Mouse (Mus musculus): ENCODE results near the gene Stk10. TPM values are rescaled to one million over a fixed set of nuclear protein-coding genes. Genes with fewer than 3 reads are reported as not detected.

Stk10 gene
- polyA plus RNA-seq, 1 experiment from 2014 or later: 1.3 TPM

DNA sequence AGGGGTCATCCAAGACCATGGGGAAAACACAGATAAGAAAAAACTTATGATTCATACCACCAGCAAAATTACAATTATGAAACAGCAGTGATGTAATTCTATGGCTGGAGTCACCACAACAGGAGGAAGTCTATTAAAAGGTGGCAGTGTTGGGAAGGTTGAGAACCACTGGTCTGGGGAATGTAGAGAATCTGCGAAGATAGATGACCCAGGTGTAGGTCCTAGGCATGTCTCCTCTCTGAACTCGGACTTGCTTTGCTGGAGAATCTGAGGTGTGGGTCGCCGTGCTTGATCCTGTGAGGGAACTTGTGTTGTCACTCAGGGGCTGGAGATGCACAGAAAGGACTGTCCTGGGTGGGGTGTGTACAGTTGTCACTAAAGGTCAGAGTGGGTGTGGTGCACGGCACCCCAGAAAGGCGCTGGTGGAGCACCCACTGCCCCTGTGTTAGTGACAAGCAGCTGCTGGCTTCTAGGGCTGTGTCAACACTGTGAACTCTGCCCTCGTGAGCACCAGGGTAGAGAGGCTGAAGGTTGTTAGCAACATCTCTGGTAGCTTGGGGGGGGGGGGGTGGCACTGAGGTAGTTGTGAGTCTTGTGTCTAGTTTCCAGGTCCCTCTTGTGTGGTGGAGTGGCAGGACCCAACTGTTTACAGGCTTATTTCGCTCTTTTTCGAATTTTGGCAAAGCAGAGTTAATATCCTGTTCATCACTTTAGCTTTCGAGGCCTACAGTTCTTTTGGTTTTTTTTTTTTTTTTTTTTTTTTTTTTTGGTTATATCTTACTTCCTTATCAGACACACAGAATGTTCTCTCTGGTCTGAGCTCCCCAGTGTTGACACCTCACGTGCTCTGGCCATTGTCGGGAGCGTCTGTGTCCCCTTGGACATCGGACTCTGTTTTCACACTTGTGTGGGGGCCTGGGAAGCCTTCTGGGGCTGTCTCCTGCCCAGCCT lies 21.3 kb downstream of the Stk10 start:
- no peak for ATAC-seq
- no peak overlapping the region for H3K27ac ChIP-seq
- no peak overlapping the region for H3K4me2 ChIP-seq
- no peak overlapping the region for H3K4me3 ChIP-seq
- H3K27me3 ChIP-seq: no peaks in the 10 kb centered on the region
- no peak overlapping the region for H3K9ac ChIP-seq
- 91% methylated on average over 14 of the region's 14 CpGs for WGBS
- no peaks in the 10 kb centered on the region for H3K36me3 ChIP-seq (ENCODE audit: poor library complexity, severe bottlenecking)
- peaks cover 27% of the 10 kb centered on the region for H3K4me1 ChIP-seq
- no peaks in the 10 kb centered on the region for H3K9me3 ChIP-seq (replicated peaks)

DNA sequence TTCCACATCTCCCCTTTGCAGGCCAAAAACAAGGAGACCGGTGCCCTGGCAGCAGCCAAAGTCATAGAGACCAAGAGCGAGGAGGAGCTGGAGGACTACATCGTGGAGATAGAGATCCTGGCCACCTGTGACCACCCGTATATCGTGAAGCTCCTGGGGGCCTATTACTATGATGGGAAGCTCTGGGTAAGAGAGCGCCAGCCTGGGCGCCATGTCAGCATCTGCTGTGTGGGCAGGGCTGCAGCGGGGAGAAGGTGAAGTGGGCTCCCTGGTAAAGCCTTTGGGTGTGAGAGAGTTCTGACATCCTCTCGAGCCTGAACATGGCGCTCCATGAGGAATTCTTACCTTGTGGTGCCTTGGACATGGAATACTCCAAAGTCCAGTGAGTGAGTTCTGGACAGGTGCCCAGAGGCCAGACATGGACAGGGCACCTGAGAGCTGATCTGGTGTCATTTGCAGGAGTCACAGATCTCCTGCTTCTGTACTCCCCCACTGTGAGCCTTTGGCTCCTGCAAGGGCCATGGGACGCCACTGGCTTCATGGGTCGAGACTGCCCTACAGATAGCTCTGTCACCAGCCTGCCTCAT lies 22.1 kb downstream of the Stk10 start:
- H3K36me3 ChIP-seq (ENCODE audit: poor library complexity, severe bottlenecking): no peaks in the 10 kb centered on the region
- H3K4me3 ChIP-seq: no peak overlapping the region
- no peak overlapping the region for H3K9ac ChIP-seq
- no peak for ATAC-seq
- no peaks in the 10 kb centered on the region for H3K9me3 ChIP-seq (replicated peaks)
- H3K27ac ChIP-seq: no peak overlapping the region
- WGBS: 94% methylated on average over 12 of the region's 12 CpGs
- H3K4me2 ChIP-seq: no peak overlapping the region
- H3K27me3 ChIP-seq: no peaks in the 10 kb centered on the region
- peaks cover 19% of the 10 kb centered on the region for H3K4me1 ChIP-seq

DNA sequence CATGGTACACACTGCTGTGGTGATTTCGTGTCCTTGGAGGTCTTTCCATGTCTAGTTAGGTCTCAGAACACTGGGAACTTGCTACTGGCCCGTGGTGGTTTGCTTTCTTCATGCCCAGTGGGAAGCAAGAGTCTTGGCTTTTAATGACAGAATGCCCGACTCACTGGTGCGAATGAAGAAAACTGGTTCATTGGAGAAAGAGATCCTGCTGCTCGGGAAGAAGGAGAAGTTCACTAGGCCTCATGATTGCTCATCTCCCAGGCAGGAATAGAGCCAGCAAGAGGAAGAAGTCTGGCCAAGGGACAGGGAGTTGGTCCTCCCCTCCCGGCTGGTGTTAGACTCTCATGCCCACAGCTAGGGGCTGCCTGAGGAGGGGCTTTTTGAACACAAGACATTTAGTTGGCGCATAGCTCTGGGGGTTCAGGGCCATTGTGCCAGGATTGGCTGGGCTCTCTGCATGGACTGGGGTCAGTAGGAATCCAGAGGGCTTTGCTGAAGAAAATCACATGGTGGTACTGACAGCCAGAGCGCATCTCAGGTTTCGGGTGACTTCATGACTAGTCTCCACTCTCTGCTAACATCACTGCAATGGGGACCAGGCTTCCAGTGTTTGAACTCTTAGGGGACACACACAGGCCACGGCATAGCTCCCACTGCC lies 23.4 kb downstream of the Stk10 start:
- H3K4me1 ChIP-seq: peaks cover 16% of the 10 kb centered on the region
- H3K4me3 ChIP-seq: no peak overlapping the region
- H3K9me3 ChIP-seq (replicated peaks): no peaks in the 10 kb centered on the region
- no peak overlapping the region for H3K4me2 ChIP-seq
- H3K27ac ChIP-seq: no peak overlapping the region
- no peaks in the 10 kb centered on the region for H3K27me3 ChIP-seq
- no peak for ATAC-seq
- WGBS: 72% methylated on average over 10 of the region's 10 CpGs
- no peak overlapping the region for H3K9ac ChIP-seq
- no peaks in the 10 kb centered on the region for H3K36me3 ChIP-seq (ENCODE audit: poor library complexity, severe bottlenecking)

DNA sequence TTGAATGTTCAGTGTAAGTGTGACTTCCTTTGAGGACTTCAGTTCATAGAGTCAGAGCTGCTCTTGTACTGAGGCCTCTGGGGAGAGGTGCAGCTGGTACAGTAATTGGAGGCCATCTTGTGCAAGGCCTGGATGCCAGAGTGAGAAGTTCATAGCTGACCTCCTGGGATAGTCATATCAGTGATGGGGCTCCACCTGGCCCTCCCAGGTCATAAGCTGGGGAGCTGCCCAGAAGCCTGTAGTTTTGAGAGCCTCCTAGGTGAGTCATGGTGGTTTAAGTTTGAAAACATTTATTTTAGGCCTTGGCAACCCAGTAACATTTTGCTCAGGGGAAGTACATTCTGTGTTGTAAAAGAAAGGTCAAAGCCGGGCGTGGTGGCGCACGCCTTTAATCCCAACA lies 24.9 kb downstream of the Stk10 start:
- Histone ChIP-seq H3K4me3 (no peak overlapping the region), H3K9ac (no peak overlapping the region), H3K4me2 (no peak overlapping the region), H3K27ac (no peak overlapping the region), H3K27me3 (no peaks in the 10 kb centered on the region), H3K4me1 (peaks cover under 1% of the 10 kb centered on the region; the same call in 1 of the 2 replicates), H3K9me3 (replicated peaks) (no peaks in the 10 kb centered on the region), H3K36me3 (ENCODE audit: poor library complexity, severe bottlenecking) (no peaks in the 10 kb centered on the region)
- WGBS: 97% methylated on average over 4 of the region's 4 CpGs
- ATAC-seq: no peak

DNA sequence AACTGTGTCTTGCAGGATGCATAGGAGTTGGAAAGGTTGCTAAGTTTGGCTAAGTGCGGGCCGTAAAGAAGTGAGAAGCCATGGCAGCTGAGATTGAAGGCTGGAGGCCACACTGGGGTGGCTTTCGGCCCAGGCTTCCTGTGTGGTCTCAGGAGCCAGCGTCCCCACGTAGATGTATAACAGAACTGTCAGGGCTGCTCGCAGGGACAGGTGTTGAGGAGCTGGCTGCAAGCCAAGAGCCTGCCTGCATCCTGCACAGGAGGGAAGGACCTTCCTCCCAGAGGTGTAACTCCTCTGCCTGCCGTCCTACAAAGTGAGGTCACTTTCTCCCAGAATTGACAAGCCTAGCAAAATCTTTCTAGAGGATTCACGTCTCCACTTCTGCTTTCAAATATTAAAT lies 25.6 kb downstream of the Stk10 start:
- H3K4me1 ChIP-seq: no peaks in the 10 kb centered on the region
- H3K27ac ChIP-seq: no peak overlapping the region
- no peaks in the 10 kb centered on the region for H3K9me3 ChIP-seq (replicated peaks)
- H3K36me3 ChIP-seq (ENCODE audit: poor library complexity, severe bottlenecking): no peaks in the 10 kb centered on the region
- H3K9ac ChIP-seq: no peak overlapping the region
- ATAC-seq: no peak
- 61% methylated on average over 8 of the region's 8 CpGs for WGBS
- no peaks in the 10 kb centered on the region for H3K27me3 ChIP-seq
- no peak overlapping the region for H3K4me2 ChIP-seq
- H3K4me3 ChIP-seq: no peak overlapping the region

DNA sequence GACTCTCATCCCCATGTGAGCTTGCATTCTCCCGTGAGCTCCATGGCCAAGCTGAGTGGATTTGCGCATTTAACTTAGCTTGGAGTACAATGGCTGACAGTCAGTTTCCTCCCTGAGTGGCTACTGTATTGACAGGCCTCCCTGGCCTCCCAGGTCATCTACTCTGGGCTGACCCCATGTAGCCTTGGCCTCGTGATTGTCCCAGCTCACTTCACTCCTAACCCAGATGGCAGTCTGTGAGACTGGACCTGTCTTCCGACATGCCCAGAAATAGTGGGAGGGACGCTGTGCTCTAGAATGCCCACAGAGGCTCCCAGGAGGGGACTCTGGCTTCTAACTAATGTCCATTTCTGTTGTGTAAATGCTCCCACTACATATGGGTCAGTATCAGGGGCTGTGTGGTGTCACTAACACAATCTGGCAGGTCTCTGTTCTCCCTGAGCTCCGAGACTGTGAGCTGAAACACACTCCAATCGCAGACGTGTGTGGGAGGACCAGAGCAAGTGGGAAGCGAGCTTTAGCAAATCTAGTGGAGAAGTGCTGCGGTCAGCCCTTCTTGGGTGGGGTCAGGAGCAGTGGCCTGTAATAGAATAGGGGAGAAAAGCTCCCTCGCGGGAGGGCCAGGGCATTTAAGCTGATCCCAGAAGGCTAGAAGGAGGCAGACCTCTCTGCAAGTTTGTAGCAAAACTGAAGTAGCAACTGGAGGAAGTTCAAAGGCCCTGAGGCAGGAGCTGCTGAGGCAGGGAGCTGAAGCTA lies 27.1 kb downstream of the Stk10 start:
- H3K9me3 ChIP-seq (replicated peaks): no peaks in the 10 kb centered on the region
- no peak overlapping the region for H3K4me2 ChIP-seq
- no peak overlapping the region for H3K4me3 ChIP-seq
- 79% methylated on average over 12 of the region's 12 CpGs for WGBS
- no peaks in the 10 kb centered on the region for H3K27me3 ChIP-seq
- H3K36me3 ChIP-seq (ENCODE audit: poor library complexity, severe bottlenecking): no peaks in the 10 kb centered on the region
- no peaks in the 10 kb centered on the region for H3K4me1 ChIP-seq
- no peak overlapping the region for H3K27ac ChIP-seq
- H3K9ac ChIP-seq: no peak overlapping the region
- ATAC-seq: no peak

DNA sequence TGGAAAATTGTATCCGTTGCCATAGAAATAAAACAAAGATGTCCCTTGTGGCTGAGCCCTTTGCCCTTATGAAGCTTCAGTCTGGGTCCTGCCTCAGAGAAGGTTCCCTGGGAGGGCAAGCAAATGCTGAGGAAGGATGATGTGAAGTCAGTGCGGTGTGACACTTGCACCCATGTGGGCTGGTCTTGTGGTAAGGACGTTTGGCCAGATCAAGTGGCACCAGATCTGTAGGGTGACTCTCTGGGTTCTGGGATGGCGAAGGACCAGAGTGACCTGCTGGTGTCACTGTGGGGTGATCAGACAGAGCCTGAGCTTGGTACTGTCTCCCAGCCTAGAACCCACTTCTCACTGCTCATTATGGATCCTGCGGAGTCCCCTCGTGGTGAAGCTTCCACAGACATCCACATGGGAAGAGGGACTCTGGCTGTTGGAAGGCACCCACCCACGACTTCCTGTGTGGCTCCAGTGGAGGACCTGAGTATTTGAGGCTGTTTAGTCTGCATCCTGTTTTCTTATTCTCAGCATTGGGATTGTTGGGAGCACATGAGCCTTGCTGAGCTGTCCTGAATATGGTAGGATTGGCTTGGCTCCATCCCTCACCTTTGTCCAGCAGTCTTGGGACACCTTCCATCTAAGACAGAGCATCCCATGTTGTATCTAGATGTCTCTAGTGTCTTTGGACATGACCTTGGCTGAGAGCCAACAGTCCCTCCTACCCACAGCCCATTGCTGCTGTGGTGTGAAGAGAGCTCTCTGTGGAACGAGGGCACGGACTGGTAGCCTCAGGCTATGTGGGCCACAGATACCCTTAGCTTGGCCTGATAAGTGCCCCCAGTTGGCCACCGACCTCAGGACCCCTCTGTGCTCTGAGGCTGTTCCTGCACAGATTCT lies 28.6 kb downstream of the Stk10 start:
- Histone ChIP-seq H3K9ac (no peak overlapping the region), H3K9me3 (replicated peaks) (no peaks in the 10 kb centered on the region), H3K36me3 (ENCODE audit: poor library complexity, severe bottlenecking) (no peaks in the 10 kb centered on the region), H3K4me1 (no peaks in the 10 kb centered on the region), H3K4me3 (no peak overlapping the region), H3K27me3 (no peaks in the 10 kb centered on the region), H3K4me2 (no peak overlapping the region), H3K27ac (no peak overlapping the region)
- WGBS: 76% methylated on average over 10 of the region's 10 CpGs
- no peak for ATAC-seq

DNA sequence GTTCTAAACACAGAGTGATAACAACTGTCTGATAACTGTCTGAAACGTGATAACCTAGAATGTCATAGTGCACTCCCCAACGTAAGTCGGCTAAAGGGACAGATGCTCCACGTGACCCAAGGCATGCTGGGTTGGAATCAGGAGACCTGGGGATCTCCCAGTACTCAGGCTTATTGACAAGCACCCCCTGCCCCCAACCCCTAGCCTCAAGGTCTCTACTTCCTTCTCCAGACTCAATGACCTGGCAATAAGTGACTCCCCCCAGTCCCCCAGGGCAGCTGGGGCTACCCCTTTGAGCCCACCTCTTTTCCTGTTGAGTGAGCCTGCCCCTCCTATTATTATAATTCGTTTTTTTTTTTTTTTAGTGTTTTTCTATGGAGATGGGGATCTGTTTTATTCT lies 29.6 kb downstream of the Stk10 start:
- Histone ChIP-seq H3K4me1 (peaks cover 6% of the 10 kb centered on the region; the same call in 1 of the 2 replicates), H3K27me3 (no peaks in the 10 kb centered on the region), H3K4me3 (no peak overlapping the region), H3K36me3 (ENCODE audit: poor library complexity, severe bottlenecking) (no peaks in the 10 kb centered on the region), H3K4me2 (no peak overlapping the region), H3K27ac (no peak overlapping the region), H3K9me3 (replicated peaks) (no peaks in the 10 kb centered on the region), H3K9ac (no peak overlapping the region)
- ATAC-seq: no peak
- WGBS: 70% methylated on average over 5 of the region's 5 CpGs

DNA sequence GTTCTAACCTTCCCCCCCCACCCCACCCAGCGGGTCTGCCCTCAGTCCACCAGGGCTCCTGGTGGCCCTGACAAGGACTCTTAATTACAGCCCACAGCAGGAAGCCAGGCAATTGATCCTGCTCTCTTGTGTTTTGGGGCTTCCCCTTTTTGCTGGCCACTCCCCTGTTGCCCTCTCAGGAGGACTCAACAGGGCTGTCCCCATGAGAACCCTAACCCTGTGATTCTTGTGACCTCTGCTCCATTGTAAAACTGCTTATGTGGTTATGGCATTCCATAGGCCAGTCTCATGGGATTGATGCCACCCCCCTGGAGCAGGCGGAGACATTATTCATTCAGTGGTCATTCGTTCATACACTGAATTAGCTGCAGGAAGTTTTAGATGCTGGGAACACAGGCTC lies 30.6 kb downstream of the Stk10 start:
- Histone ChIP-seq H3K36me3 (ENCODE audit: poor library complexity, severe bottlenecking) (no peaks in the 10 kb centered on the region), H3K9me3 (replicated peaks) (no peaks in the 10 kb centered on the region), H3K4me1 (peaks cover 6% of the 10 kb centered on the region; the same call in 1 of the 2 replicates), H3K27ac (no peak overlapping the region), H3K4me3 (no peak overlapping the region), H3K9ac (no peak overlapping the region), H3K27me3 (no peaks in the 10 kb centered on the region), H3K4me2 (no peak overlapping the region)
- ATAC-seq: no peak
- WGBS: 18% methylated on average over 3 of the region's 3 CpGs

DNA sequence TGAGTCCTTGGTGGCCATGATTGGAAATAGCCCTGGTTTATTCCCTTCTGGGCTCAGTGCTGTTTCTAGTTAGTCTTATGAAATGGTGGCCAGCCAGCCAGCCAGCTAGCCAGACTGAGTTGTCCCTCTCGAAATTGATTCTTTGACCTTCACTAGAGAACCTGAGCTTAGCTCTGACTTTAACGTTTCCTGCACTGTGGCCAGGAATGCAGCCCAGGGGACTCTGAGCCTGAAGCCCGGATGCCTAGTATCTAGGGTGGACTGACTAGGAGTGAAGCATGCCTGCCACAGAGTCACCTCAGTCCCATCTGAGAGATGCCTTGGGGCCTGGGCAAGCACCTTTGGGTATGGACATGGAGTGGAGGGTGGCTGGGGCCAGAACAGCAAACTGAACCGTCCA lies 31.5 kb downstream of the Stk10 start:
- Histone ChIP-seq H3K4me2 (no peak overlapping the region), H3K4me3 (no peak overlapping the region), H3K27me3 (no peaks in the 10 kb centered on the region), H3K27ac (no peak overlapping the region), H3K9ac (no peak overlapping the region), H3K4me1 (peaks cover 6% of the 10 kb centered on the region; the same call in 1 of the 2 replicates), H3K9me3 (replicated peaks) (no peaks in the 10 kb centered on the region), H3K36me3 (ENCODE audit: poor library complexity, severe bottlenecking) (no peaks in the 10 kb centered on the region)
- no peak for ATAC-seq
- WGBS: 79% methylated on average over 4 of the region's 4 CpGs

DNA sequence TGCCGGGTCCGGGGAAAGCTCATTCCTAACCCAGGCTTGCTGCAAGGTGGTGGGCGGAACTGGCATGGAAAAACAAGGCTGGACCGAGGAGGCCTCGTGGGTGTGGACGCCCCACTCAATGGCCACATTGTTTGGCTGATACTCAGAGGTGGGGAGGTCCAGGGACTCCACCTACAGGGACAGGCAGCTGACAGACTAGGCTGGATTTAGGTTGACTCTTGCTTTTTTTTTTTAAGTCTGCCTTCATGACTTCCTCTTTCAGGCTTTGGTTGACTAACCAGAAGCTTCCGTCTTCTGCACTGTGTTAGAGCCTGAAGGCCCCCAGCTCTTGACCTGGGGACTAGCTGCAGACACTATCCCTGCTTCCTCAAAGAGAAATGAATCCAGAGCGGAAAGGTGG lies 32.0 kb downstream of the Stk10 start:
- no peak overlapping the region for H3K4me2 ChIP-seq
- no peaks in the 10 kb centered on the region for H3K9me3 ChIP-seq (replicated peaks)
- ATAC-seq: no peak
- H3K4me1 ChIP-seq: peaks cover 6% of the 10 kb centered on the region; the same call in 1 of the 2 replicates
- no peak overlapping the region for H3K27ac ChIP-seq
- no peaks in the 10 kb centered on the region for H3K36me3 ChIP-seq (ENCODE audit: poor library complexity, severe bottlenecking)
- H3K9ac ChIP-seq: no peak overlapping the region
- 72% methylated on average over 8 of the region's 8 CpGs for WGBS
- no peak overlapping the region for H3K4me3 ChIP-seq
- H3K27me3 ChIP-seq: no peaks in the 10 kb centered on the region
